Mouse (Mus musculus) liver, embryonic 15.5 days (tissue): ENCODE results near the gene Tmem229b. TPM values are rescaled to one million over a fixed set of nuclear protein-coding genes. Genes with fewer than 3 reads are reported as not detected.
A peak's percentile ranks its signal among the peaks of the same experiment; 100 is the strongest.
"Not testable (repeated sequence)": the region's sequence is repeated elsewhere in the genome, so short reads cannot be mapped to it uniquely, and the experiment has no call there.

Experiments used
- ATAC-seq: fragments of 200-750 bp; cut with Nextera tagmentation; 2 replicates; pipeline ENCODE4 v1.8.0; 2017; ENCODE audit warnings: moderate number of reproducible peaks, mild to moderate bottlenecking, moderate library complexity; ENCODE audit not compliant: insufficient read depth
- H3K27ac ChIP-seq: fragments of 300-500 bp; sonication (generic); replicated peaks from 2 replicates; pipeline ENCODE4 v1.5.1; 2015; ENCODE audit warnings: mild to moderate bottlenecking, inconsistent platforms
- H3K27me3 ChIP-seq: fragments of 300-500 bp; sonication (generic); 2 replicates; pipeline ENCODE4 v1.6.1; 2015; ENCODE audit warnings: mild to moderate bottlenecking, inconsistent platforms
- H3K36me3 ChIP-seq: fragments of 300-500 bp; sonication (generic); replicated peaks from 2 replicates; pipeline ENCODE4 v1.6.1; 2015; ENCODE audit warnings: moderate library complexity, mild to moderate bottlenecking, inconsistent platforms
- H3K4me1 ChIP-seq: fragments of 300-500 bp; sonication (generic); replicated peaks from 2 replicates; pipeline ENCODE4 v1.6.1; 2015; ENCODE audit warnings: inconsistent platforms
- H3K4me2 ChIP-seq: fragments of 300-500 bp; sonication (generic); 2 replicates; pipeline ENCODE4 v1.6.1; 2015; ENCODE audit warnings: moderate library complexity, mild to moderate bottlenecking, inconsistent platforms
- H3K4me3 ChIP-seq: fragments of 300-500 bp; sonication (generic); replicated peaks from 2 replicates; pipeline ENCODE4 v1.5.1; 2015; ENCODE audit warnings: mild to moderate bottlenecking, inconsistent platforms
- H3K9ac ChIP-seq: fragments of 300-500 bp; sonication (generic); 2 replicates; pipeline ENCODE4 v1.6.1; 2015; ENCODE audit warnings: moderate library complexity, mild to moderate bottlenecking, inconsistent platforms
- H3K9me3 ChIP-seq: fragments of 300-500 bp; sonication (generic); replicated peaks from 2 replicates; pipeline ENCODE4 v1.6.1; 2016; ENCODE audit warnings: inconsistent platforms
- WGBS: fragments of 180-500 bp; shearing (Covaris S2); methylation state at CpG from one replicate; pipeline ENCODE4 v1.1.7; 2015; ENCODE audit warnings: mixed read lengths; ENCODE audit not compliant: insufficient replicate concordance; 5-methylcytosine and 5-hydroxymethylcytosine counted together
- polyA plus RNA-seq: library from polyadenylated mRNA; unstranded; fragments of >200 nt; fragmentation: Nextera tagmentation; extraction: Ambion mirVana; gene quantifications from 2 replicates; pipeline ENCODE4 v1.2.1, GENCODE M21; 2015

Tmem229b gene
- polyA plus RNA-seq, 1 experiment from 2014 or later = 3.5 TPM

- Histone ChIP-seq H3K9ac (no peak overlapping the region), H3K4me1 (no peaks in the 10 kb centered on the region), H3K27me3 (peaks cover 55% of the 10 kb centered on the region), H3K4me3 (no peak overlapping the region), H3K9me3 (no peaks in the 10 kb centered on the region), H3K27ac (no peak overlapping the region), H3K36me3 (no peaks in the 10 kb centered on the region), H3K4me2 (no peak overlapping the region)
- WGBS = 58% methylated on average over 5 of the region's 5 CpGs
- no peak for ATAC-seq
Measured at GRCm38 (mm10) chr12:78947661-78948060, 59.8 kb downstream of the Tmem229b start.

DNA sequence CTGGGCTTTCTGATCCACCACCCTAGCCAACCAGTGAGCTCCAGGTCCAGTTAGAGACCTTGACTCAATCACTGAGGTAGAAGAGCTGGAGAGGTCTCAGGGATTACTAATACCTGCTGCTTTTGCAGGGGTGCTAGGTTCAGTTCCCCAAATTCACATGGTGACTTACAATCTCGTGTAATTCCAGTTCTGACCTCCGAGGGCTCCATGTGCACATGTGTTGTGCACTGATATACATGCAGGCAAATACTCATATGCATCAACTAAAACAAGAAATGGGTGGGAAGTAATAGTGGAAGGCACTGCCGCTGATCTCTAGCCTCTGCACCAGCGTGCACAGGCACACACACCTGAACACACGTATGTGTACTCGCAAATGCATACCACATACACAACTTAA, 60.3 kb downstream of the Tmem229b start:
- WGBS = 58% methylated on average over 6 of the region's 6 CpGs
- H3K4me2 ChIP-seq = no peak overlapping the region
- H3K27ac ChIP-seq = no peak overlapping the region

GRCm38 (mm10) chr12:78942931-78943330, 64.5 kb downstream of the Tmem229b start:
- Histone ChIP-seq H3K4me2 (no peak overlapping the region), H3K27ac (no peak overlapping the region), H3K9ac (no peak overlapping the region), H3K36me3 (no peaks in the 10 kb centered on the region), H3K27me3 (peaks cover 65% of the 10 kb centered on the region), H3K4me1 (no peaks in the 10 kb centered on the region), H3K4me3 (no peak overlapping the region), H3K9me3 (no peaks in the 10 kb centered on the region)
- no peak for ATAC-seq
- WGBS = 75% methylated on average over 6 of the region's 6 CpGs

More for the DNA sequence above, 60.3 kb downstream of the Tmem229b start:
- no peak for ATAC-seq
- Histone ChIP-seq H3K4me1 (no peaks in the 10 kb centered on the region), H3K27me3 (peaks cover 57% of the 10 kb centered on the region), H3K9ac (no peak overlapping the region), H3K4me3 (no peak overlapping the region), H3K9me3 (no peaks in the 10 kb centered on the region), H3K36me3 (no peaks in the 10 kb centered on the region)

DNA sequence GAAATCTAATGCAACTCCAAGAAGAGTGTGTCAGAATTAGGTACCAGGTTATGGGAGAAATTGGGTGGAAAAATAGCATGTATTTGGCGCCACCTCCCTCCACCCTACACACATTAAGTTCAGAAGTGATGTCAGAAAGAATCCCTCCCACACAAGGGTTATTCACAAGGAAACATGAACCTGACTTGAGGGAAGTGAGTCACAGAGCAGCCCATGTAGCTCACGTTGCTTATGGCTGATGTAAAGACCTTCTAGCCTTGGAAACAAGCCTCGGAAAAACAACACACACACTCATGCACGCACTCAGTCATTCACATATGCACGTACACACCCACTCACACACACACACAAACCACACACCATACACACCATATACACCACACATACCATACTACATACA, 67.3 kb downstream of the Tmem229b start:
- H3K9ac ChIP-seq = no peak overlapping the region

DNA sequence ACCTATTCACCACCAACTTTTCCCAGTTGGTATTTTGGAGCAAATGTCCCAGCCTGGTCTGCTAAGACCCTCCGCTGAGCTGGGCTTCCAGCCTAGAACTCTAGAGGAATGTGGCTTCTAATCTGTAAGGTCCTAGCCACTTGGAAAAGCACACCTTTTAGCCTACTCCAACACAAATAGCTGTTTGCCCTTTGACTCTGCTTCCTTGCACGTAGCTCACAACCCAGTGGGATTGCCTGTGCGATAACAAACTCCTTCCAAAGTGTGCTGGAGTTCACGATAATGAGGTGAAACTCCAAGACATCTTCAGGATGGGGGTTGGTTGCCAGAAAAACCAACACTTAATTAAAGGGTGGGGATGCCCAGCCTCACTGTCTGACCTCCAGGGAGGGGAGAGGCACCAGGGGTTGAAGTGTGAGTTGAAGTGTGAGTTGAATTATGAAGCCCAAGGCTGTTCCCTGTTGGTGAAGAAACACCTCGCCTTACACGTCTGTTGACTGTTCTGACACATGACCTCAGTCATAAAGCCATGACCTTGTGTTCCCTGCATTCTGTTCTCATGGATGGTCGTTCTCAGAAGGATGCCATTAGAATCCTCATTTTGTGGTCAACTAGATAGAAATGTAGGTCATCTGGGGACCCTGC, 67.9 kb downstream of the Tmem229b start:
- H3K4me1 ChIP-seq = no peaks in the 10 kb centered on the region
- no peak for ATAC-seq
- no peak overlapping the region for H3K4me2 ChIP-seq
- no peak overlapping the region for H3K4me3 ChIP-seq
- no peak overlapping the region for H3K9ac ChIP-seq
- H3K36me3 ChIP-seq = no peaks in the 10 kb centered on the region
- WGBS = 61% methylated on average over 7 of the region's 7 CpGs
- H3K27ac ChIP-seq = no peak overlapping the region
- peaks cover 47% of the 10 kb centered on the region for H3K27me3 ChIP-seq
- H3K9me3 ChIP-seq = no peaks in the 10 kb centered on the region

More for the DNA sequence above, 67.3 kb downstream of the Tmem229b start:
- no peak overlapping the region for H3K4me3 ChIP-seq
- H3K4me2 ChIP-seq = no peak overlapping the region
- H3K27me3 ChIP-seq = peaks cover 50% of the 10 kb centered on the region
- no peaks in the 10 kb centered on the region for H3K4me1 ChIP-seq
- no peak overlapping the region for H3K27ac ChIP-seq
- WGBS = 63% methylated on average over 5 of the region's 5 CpGs
- ATAC-seq = no peak
- no peaks in the 10 kb centered on the region for H3K9me3 ChIP-seq
- H3K36me3 ChIP-seq = no peaks in the 10 kb centered on the region

DNA sequence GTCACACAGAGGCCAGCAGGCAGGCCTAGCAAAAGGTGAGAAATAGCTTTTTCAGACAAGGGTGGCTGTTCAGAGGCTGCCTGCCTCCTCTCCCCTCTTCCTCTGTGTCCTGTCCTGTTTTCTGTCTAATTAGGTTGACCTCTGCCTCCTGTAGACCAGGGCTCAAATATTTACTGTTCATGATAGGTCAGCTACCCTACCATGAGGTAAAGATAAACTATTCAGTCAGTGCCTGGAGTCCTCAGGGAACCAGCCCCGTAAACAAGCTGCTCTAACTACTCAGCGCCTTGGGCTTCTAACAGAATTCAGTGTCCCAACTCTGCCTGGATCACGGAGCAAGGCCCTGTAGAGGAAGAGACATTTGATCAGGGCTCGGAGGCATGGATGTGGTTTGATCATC, 70.9 kb downstream of the Tmem229b start:
- no peak overlapping the region for H3K4me3 ChIP-seq
- no peak overlapping the region for H3K9ac ChIP-seq
- ATAC-seq = 0 out of 2 replicates have a peak, but pooled peaks have one; percentile 31
- H3K4me2 ChIP-seq = no peak overlapping the region
- H3K27me3 ChIP-seq = peaks cover 50% of the 10 kb centered on the region
- no peaks in the 10 kb centered on the region for H3K4me1 ChIP-seq
- WGBS = 53% methylated on average over 4 of the region's 4 CpGs
- H3K36me3 ChIP-seq = no peaks in the 10 kb centered on the region
- H3K27ac ChIP-seq = no peak overlapping the region
- H3K9me3 ChIP-seq = no peaks in the 10 kb centered on the region

DNA sequence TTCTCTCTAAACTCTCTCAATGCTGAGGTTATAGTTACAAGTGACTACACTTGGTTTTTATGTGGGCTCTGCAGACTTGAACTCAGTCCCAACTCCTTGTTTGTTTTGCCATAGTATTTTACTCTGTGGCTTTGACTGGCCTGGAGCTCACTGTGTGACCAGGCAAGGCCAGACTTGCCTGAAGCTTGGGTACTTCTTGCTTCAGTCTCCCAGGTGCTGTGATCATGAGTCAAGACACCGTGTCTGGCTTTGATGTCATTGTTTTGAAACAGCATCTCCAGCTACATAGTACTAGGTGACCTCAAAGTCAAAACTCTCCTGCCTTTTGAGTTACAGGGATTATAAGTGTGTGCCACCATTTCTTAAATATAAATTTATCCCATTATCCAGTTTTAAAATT, 77.5 kb downstream of the Tmem229b start:
- H3K4me3 ChIP-seq = no peak overlapping the region
- H3K27ac ChIP-seq = no peak overlapping the region
- no peaks in the 10 kb centered on the region for H3K4me1 ChIP-seq
- no peaks in the 10 kb centered on the region for H3K9me3 ChIP-seq
- no peak overlapping the region for H3K4me2 ChIP-seq
- 56% methylated on average over 1 of the region's 1 CpGs for WGBS
- no peak for ATAC-seq
- peaks cover 76% of the 10 kb centered on the region for H3K27me3 ChIP-seq
- no peaks in the 10 kb centered on the region for H3K36me3 ChIP-seq
- no peak overlapping the region for H3K9ac ChIP-seq

- no peaks in the 10 kb centered on the region for H3K36me3 ChIP-seq
- no peaks in the 10 kb centered on the region for H3K9me3 ChIP-seq
- H3K27me3 ChIP-seq = peaks cover 66% of the 10 kb centered on the region
- no peaks in the 10 kb centered on the region for H3K4me1 ChIP-seq
- ATAC-seq = no peak
- H3K27ac ChIP-seq = no peak overlapping the region
- WGBS = 64% methylated on average over 5 of the region's 5 CpGs
- no peak overlapping the region for H3K4me2 ChIP-seq
- no peak overlapping the region for H3K9ac ChIP-seq
- H3K4me3 ChIP-seq = no peak overlapping the region
Measured at GRCm38 (mm10) chr12:78927287-78927686, 80.1 kb downstream of the Tmem229b start.

DNA sequence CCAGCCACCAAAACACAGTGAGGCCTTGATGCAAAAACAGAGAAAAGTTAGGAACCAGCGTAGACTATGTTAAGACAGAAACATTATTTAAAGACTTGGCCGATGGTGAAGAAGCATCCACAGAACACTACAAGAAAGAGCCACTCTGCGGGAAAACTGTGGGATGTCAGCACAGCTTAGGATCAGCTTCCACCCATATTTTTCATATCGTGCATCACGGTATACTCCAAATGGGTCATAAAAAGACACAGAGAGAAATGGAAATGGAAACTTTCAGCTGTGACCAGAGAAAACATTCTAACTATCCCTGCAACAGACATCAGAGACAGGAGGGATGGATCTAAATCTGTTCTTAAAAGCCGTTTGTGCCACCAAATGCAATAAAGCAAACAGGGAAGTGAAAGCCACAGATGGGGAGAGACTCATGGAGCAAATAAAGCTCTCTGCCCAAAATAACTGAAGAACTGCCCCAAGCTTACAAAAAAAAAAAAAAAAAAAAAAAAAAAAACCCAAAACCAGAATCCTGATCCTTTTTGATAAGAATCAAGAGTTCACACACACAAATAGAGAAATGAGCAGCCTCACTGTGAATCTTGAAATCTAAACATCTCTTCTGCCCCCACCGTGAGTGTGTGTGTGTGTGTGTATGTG, 83.8 kb downstream of the Tmem229b start:
- Histone ChIP-seq H3K36me3 (no peaks in the 10 kb centered on the region), H3K4me3 (no peak overlapping the region), H3K4me1 (peaks cover 10% of the 10 kb centered on the region), H3K27ac (no peak overlapping the region), H3K4me2 (no peak overlapping the region), H3K27me3 (peaks cover 53% of the 10 kb centered on the region), H3K9me3 (no peaks in the 10 kb centered on the region), H3K9ac (no peak overlapping the region)
- WGBS = 68% methylated on average over 7 of the region's 7 CpGs
- no peak for ATAC-seq

DNA sequence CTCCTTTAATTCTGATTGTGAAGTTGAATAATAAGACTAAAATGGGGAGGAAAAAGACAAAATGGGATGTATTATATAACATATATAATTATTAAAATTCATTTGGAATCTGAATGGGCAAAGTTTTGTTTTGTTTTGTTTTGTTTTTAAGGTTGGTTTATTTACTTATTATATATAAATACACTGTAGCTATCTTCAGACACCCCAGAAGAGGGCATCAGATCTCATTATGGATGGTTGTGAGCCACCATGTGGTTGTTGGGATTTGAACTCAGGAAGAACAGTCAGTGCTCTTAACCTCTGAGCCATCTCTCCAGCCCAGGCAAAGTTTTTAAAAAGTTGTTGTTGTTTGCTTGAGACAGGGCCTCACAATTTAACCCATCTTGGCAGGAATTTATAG, 84.5 kb downstream of the Tmem229b start:
- H3K27ac ChIP-seq, ATAC-seq, H3K9me3 ChIP-seq, H3K9ac ChIP-seq, H3K36me3 ChIP-seq, H3K4me3 ChIP-seq, H3K4me2 ChIP-seq: not testable (repeated sequence)
- Histone ChIP-seq H3K27me3 (peaks cover 46% of the 10 kb centered on the region), H3K4me1 (peaks cover 16% of the 10 kb centered on the region)

- no peak overlapping the region for H3K27ac ChIP-seq
- H3K4me3 ChIP-seq = no peak overlapping the region
- H3K9me3 ChIP-seq = no peaks in the 10 kb centered on the region
- no peak overlapping the region for H3K4me2 ChIP-seq
- WGBS = 53% methylated on average over 3 of the region's 3 CpGs
- H3K9ac ChIP-seq = no peak overlapping the region
- no peak for ATAC-seq
- peaks cover 17% of the 10 kb centered on the region for H3K4me1 ChIP-seq
- H3K36me3 ChIP-seq = peaks cover 2% of the 10 kb centered on the region; the same call in 1 of the 2 replicates
- peaks cover 37% of the 10 kb centered on the region for H3K27me3 ChIP-seq
Measured at GRCm38 (mm10) chr12:78922058-78922457, 85.4 kb downstream of the Tmem229b start.
